Mouse (Mus musculus): Measurements from ENCODE around the gene Banp. TPM values are rescaled to one million over a fixed set of nuclear protein-coding genes. Genes with fewer than 3 reads are reported as not detected.

Banp gene
- polyA plus RNA-seq, 1 experiment, result 153 TPM

- Histone ChIP-seq H3K36me3 (ENCODE audit: control insufficient read depth, insufficient read depth, low read length) (no peaks in the 10 kb centered on the region), H3K27me3 (ENCODE audit: control insufficient read depth, insufficient read depth, low read length) (no peaks in the 10 kb centered on the region), H3K27ac (ENCODE audit: control insufficient read depth, insufficient read depth, low read length) (0 out of 2 replicates have a peak overlapping the region, but pooled peaks have one; percentile 26), H3K4me3 (ENCODE audit: control insufficient read depth, insufficient read depth, low read length) (no peak overlapping the region), H3K4me1 (replicated peaks; ENCODE audit: control insufficient read depth, insufficient read depth, low read length) (no peaks in the 10 kb centered on the region; the same call in 1 of the 2 replicates)
- DNase-seq, result no peak
- TF ChIP-seq POLR2A (IDR thresholded peaks at IDR 0.05; ENCODE audit: control insufficient read depth, extremely low read depth, insufficient read depth, low read length, poor library complexity) (no peak), CTCF (IDR thresholded peaks at IDR 0.05; ENCODE audit: borderline replicate concordance, control insufficient read depth, extremely low read depth, insufficient read depth, low read length, poor library complexity) (no peak)
- 93% methylated on average over 12 of the region's 12 CpGs for WGBS
Observed at GRCm38 (mm10) chr8:121932026-121932667, 17.4 kb upstream of the Banp start.

- Histone ChIP-seq H3K4me1 (replicated peaks; ENCODE audit: control insufficient read depth, insufficient read depth, low read length) (no peaks in the 10 kb centered on the region), H3K4me3 (ENCODE audit: control insufficient read depth, insufficient read depth, low read length) (no peak overlapping the region), H3K27ac (ENCODE audit: control insufficient read depth, insufficient read depth, low read length) (0 out of 2 replicates have a peak overlapping the region, but pooled peaks have one; percentile 26), H3K36me3 (ENCODE audit: control insufficient read depth, insufficient read depth, low read length) (no peaks in the 10 kb centered on the region), H3K27me3 (ENCODE audit: control insufficient read depth, insufficient read depth, low read length) (no peaks in the 10 kb centered on the region)
- no peak for DNase-seq
- TF ChIP-seq POLR2A (IDR thresholded peaks at IDR 0.05; ENCODE audit: control insufficient read depth, extremely low read depth, insufficient read depth, low read length, poor library complexity), result no peak
- no peak for TF ChIP-seq CTCF (IDR thresholded peaks at IDR 0.05; ENCODE audit: borderline replicate concordance, control insufficient read depth, extremely low read depth, insufficient read depth, low read length, poor library complexity)
- 88% methylated on average over 14 of the region's 14 CpGs for WGBS
Observed at GRCm38 (mm10) chr8:121932668-121933520, 16.7 kb upstream of the Banp start.

GRCm38 (mm10) chr8:121934506-121934905, 15.0 kb upstream of the Banp start:
- Histone ChIP-seq H3K36me3 (ENCODE audit: control insufficient read depth, insufficient read depth, low read length) (no peaks in the 10 kb centered on the region), H3K27ac (ENCODE audit: control insufficient read depth, insufficient read depth, low read length) (no peak overlapping the region), H3K27me3 (ENCODE audit: control insufficient read depth, insufficient read depth, low read length) (no peaks in the 10 kb centered on the region), H3K4me1 (replicated peaks; ENCODE audit: control insufficient read depth, insufficient read depth, low read length) (no peaks in the 10 kb centered on the region), H3K4me3 (ENCODE audit: control insufficient read depth, insufficient read depth, low read length) (no peak overlapping the region)
- 58% methylated on average over 4 of the region's 4 CpGs for WGBS
- peak; percentile 31 for DNase-seq
- TF ChIP-seq CTCF (IDR thresholded peaks at IDR 0.05; ENCODE audit: borderline replicate concordance, control insufficient read depth, extremely low read depth, insufficient read depth, low read length, poor library complexity) (no peak; the same call in 1 of the 2 replicates), POLR2A (IDR thresholded peaks at IDR 0.05; ENCODE audit: control insufficient read depth, extremely low read depth, insufficient read depth, low read length, poor library complexity) (no peak)

DNA sequence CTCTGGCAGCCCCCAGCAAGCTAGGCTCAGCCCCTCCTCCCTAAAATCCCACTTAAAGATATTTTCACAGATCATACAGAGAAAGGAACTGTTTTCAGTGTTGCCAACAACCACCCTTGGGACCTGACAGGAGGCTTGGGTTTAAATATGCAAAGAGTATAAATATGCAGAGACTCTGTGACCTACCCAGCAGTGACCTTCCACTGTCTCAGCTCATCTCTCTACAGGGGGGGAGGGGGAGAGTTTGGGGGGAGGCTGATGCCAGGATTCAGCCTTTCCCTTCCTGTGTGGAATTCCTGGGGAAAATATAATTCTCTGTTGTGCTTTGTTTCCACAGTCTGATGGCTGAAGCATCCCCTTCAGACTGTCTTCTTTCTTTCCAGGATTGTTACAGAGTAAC, 14.6 kb upstream of the Banp start:
- no peaks in the 10 kb centered on the region for H3K4me1 ChIP-seq (replicated peaks; ENCODE audit: control insufficient read depth, insufficient read depth, low read length)
- no peak overlapping the region for H3K27ac ChIP-seq (ENCODE audit: control insufficient read depth, insufficient read depth, low read length)
- TF ChIP-seq CTCF (IDR thresholded peaks at IDR 0.05; ENCODE audit: borderline replicate concordance, control insufficient read depth, extremely low read depth, insufficient read depth, low read length, poor library complexity), result no peak
- no peak for TF ChIP-seq POLR2A (IDR thresholded peaks at IDR 0.05; ENCODE audit: control insufficient read depth, extremely low read depth, insufficient read depth, low read length, poor library complexity)
- no peak overlapping the region for H3K4me3 ChIP-seq (ENCODE audit: control insufficient read depth, insufficient read depth, low read length)
- no peaks in the 10 kb centered on the region for H3K36me3 ChIP-seq (ENCODE audit: control insufficient read depth, insufficient read depth, low read length)
- H3K27me3 ChIP-seq (ENCODE audit: control insufficient read depth, insufficient read depth, low read length), result no peaks in the 10 kb centered on the region
- DNase-seq, result no peak

- Histone ChIP-seq H3K36me3 (ENCODE audit: control insufficient read depth, insufficient read depth, low read length) (no peaks in the 10 kb centered on the region), H3K4me3 (ENCODE audit: control insufficient read depth, insufficient read depth, low read length) (no peak overlapping the region), H3K27ac (ENCODE audit: control insufficient read depth, insufficient read depth, low read length) (no peak overlapping the region), H3K27me3 (ENCODE audit: control insufficient read depth, insufficient read depth, low read length) (no peaks in the 10 kb centered on the region), H3K4me1 (replicated peaks; ENCODE audit: control insufficient read depth, insufficient read depth, low read length) (no peaks in the 10 kb centered on the region)
- no peak for DNase-seq
- TF ChIP-seq CTCF (IDR thresholded peaks at IDR 0.05; ENCODE audit: borderline replicate concordance, control insufficient read depth, extremely low read depth, insufficient read depth, low read length, poor library complexity), result no peak
- no peak for TF ChIP-seq POLR2A (IDR thresholded peaks at IDR 0.05; ENCODE audit: control insufficient read depth, extremely low read depth, insufficient read depth, low read length, poor library complexity)
- 84% methylated on average over 12 of the region's 12 CpGs for WGBS
Observed at GRCm38 (mm10) chr8:121935341-121936294, 13.9 kb upstream of the Banp start.

- H3K27ac ChIP-seq (ENCODE audit: control insufficient read depth, insufficient read depth, low read length), result no peak overlapping the region
- H3K4me3 ChIP-seq (ENCODE audit: control insufficient read depth, insufficient read depth, low read length), result no peak overlapping the region
- no peak for DNase-seq
- no peaks in the 10 kb centered on the region for H3K4me1 ChIP-seq (replicated peaks; ENCODE audit: control insufficient read depth, insufficient read depth, low read length)
- WGBS, result 92% methylated on average over 14 of the region's 14 CpGs
- no peaks in the 10 kb centered on the region for H3K27me3 ChIP-seq (ENCODE audit: control insufficient read depth, insufficient read depth, low read length)
- H3K36me3 ChIP-seq (ENCODE audit: control insufficient read depth, insufficient read depth, low read length), result no peaks in the 10 kb centered on the region
- TF ChIP-seq POLR2A (IDR thresholded peaks at IDR 0.05; ENCODE audit: control insufficient read depth, extremely low read depth, insufficient read depth, low read length, poor library complexity) (no peak), CTCF (IDR thresholded peaks at IDR 0.05; ENCODE audit: borderline replicate concordance, control insufficient read depth, extremely low read depth, insufficient read depth, low read length, poor library complexity) (no peak)
Observed at GRCm38 (mm10) chr8:121936391-121936790, 13.2 kb upstream of the Banp start.
